Mouse (Mus musculus) forebrain, embryonic 10.5 days (tissue): Measurements from ENCODE around the gene B4galnt1. TPM values are rescaled to one million over a fixed set of nuclear protein-coding genes. Genes with fewer than 3 reads are reported as not detected.
"Not testable (repeated sequence)": the region's sequence is repeated elsewhere in the genome, so short reads cannot be mapped to it uniquely, and the experiment has no call there.

Source experiments
- DNase-seq: peaks from one replicate; pipeline ENCODE4 v3.0.0-alpha.2; 2017; ENCODE audit warnings: low spot score; ENCODE audit errors: extremely low spot score
- H3K27ac ChIP-seq: fragments of 300-500 bp; sonication (generic); 2 replicates; pipeline ENCODE4 v1.5.1; 2016; ENCODE audit warnings: mild to moderate bottlenecking
- H3K27me3 ChIP-seq: fragments of 300-500 bp; sonication (generic); 2 replicates; pipeline ENCODE4 v1.6.1; 2016; ENCODE audit warnings: mild to moderate bottlenecking; ENCODE audit not compliant: poor library complexity, severe bottlenecking
- H3K36me3 ChIP-seq: fragments of 300-500 bp; sonication (generic); replicated peaks from 2 replicates; pipeline ENCODE4 v1.6.1; 2016; ENCODE audit warnings: mild to moderate bottlenecking, moderate library complexity
- H3K4me1 ChIP-seq: fragments of 300-500 bp; sonication (generic); 2 replicates; pipeline ENCODE4 v1.6.1; 2016
- H3K4me3 ChIP-seq: fragments of 300-500 bp; sonication (generic); 2 replicates; pipeline ENCODE4 v1.5.1; 2016; ENCODE audit warnings: mild to moderate bottlenecking, moderate library complexity
- H3K9me3 ChIP-seq: fragments of 300-500 bp; sonication (generic); 2 replicates; pipeline ENCODE4 v1.6.1; 2016; ENCODE audit warnings: mild to moderate bottlenecking, moderate library complexity
- WGBS: fragments of 180-500 bp; shearing (Covaris S2); methylation state at CpG from one replicate; pipeline ENCODE4 v1.1.7; 2016; 5-methylcytosine and 5-hydroxymethylcytosine counted together
- polyA plus RNA-seq: library from polyadenylated mRNA; unstranded; fragments of >200 nt; fragmentation: Nextera tagmentation; extraction: Ambion mirVana; gene quantifications from 2 replicates; pipeline ENCODE4 v1.2.1, GENCODE M21; 2016

B4galnt1 gene
- polyA plus RNA-seq, 1 experiment from 2014 or later: 4.0 TPM

GRCm38 (mm10) chr10:127150471-127150872, 14.6 kb upstream of the B4galnt1 start:
- Histone ChIP-seq H3K27ac (no peak overlapping the region), H3K36me3 (no peaks in the 10 kb centered on the region), H3K4me1 (0 out of 2 replicates have a peak, but pooled peaks cover 3% of the 10 kb centered on the region), H3K9me3 (peaks cover 3% of the 10 kb centered on the region; the same call in 1 of the 2 replicates), H3K27me3 (no peaks in the 10 kb centered on the region), H3K4me3 (no peak overlapping the region)
- no peak for DNase-seq
- 88% methylated on average over 4 of the region's 4 CpGs for WGBS

- H3K27ac ChIP-seq, H3K4me1 ChIP-seq, DNase-seq, H3K9me3 ChIP-seq, H3K27me3 ChIP-seq, H3K36me3 ChIP-seq, H3K4me3 ChIP-seq: not testable (repeated sequence)
- 91% methylated on average over 3 of the region's 3 CpGs for WGBS
Measured at GRCm38 (mm10) chr10:127151233-127151632, 13.8 kb upstream of the B4galnt1 start.

- not testable (repeated sequence) for H3K36me3 ChIP-seq, H3K4me3 ChIP-seq, DNase-seq, H3K27ac ChIP-seq, H3K9me3 ChIP-seq, H3K27me3 ChIP-seq, H3K4me1 ChIP-seq
- 90% methylated on average over 10 of the region's 10 CpGs for WGBS
Measured at GRCm38 (mm10) chr10:127152556-127152955, 12.5 kb upstream of the B4galnt1 start.

- no peak overlapping the region for H3K27ac ChIP-seq
- no peaks in the 10 kb centered on the region for H3K27me3 ChIP-seq
- WGBS: 94% methylated on average over 7 of the region's 7 CpGs
- peaks cover 3% of the 10 kb centered on the region; the same call in 1 of the 2 replicates for H3K9me3 ChIP-seq
- no peaks in the 10 kb centered on the region for H3K36me3 ChIP-seq
- DNase-seq: no peak
- H3K4me1 ChIP-seq: 0 out of 2 replicates have a peak, but pooled peaks cover 3% of the 10 kb centered on the region
- no peak overlapping the region for H3K4me3 ChIP-seq
Measured at GRCm38 (mm10) chr10:127153323-127153722, 11.7 kb upstream of the B4galnt1 start.

GRCm38 (mm10) chr10:127154241-127154640, 10.8 kb upstream of the B4galnt1 start:
- Histone ChIP-seq H3K36me3 (no peaks in the 10 kb centered on the region), H3K4me3 (no peak overlapping the region), H3K27ac (no peak overlapping the region), H3K9me3 (peaks cover 3% of the 10 kb centered on the region; the same call in 1 of the 2 replicates), H3K27me3 (no peaks in the 10 kb centered on the region), H3K4me1 (no peaks in the 10 kb centered on the region)
- 95% methylated on average over 2 of the region's 2 CpGs for WGBS
- DNase-seq: no peak

GRCm38 (mm10) chr10:127154652-127155051, 10.4 kb upstream of the B4galnt1 start:
- H3K27ac ChIP-seq: no peak overlapping the region
- no peak overlapping the region for H3K4me3 ChIP-seq
- H3K4me1 ChIP-seq: no peaks in the 10 kb centered on the region
- no peak for DNase-seq
- peaks cover 3% of the 10 kb centered on the region; the same call in 1 of the 2 replicates for H3K9me3 ChIP-seq
- H3K36me3 ChIP-seq: no peaks in the 10 kb centered on the region
- WGBS: 90% methylated on average over 5 of the region's 5 CpGs
- no peaks in the 10 kb centered on the region for H3K27me3 ChIP-seq

- DNase-seq: no peak
- Histone ChIP-seq H3K27me3 (no peaks in the 10 kb centered on the region), H3K9me3 (peaks cover 3% of the 10 kb centered on the region; the same call in 1 of the 2 replicates), H3K36me3 (no peaks in the 10 kb centered on the region), H3K4me3 (no peak overlapping the region), H3K27ac (no peak overlapping the region), H3K4me1 (no peaks in the 10 kb centered on the region)
- 91% methylated on average over 1 of the region's 1 CpGs for WGBS
Measured at GRCm38 (mm10) chr10:127156089-127156488, 8.9 kb upstream of the B4galnt1 start.

GRCm38 (mm10) chr10:127156511-127156910, 8.5 kb upstream of the B4galnt1 start:
- Histone ChIP-seq H3K36me3 (no peaks in the 10 kb centered on the region), H3K27me3 (no peaks in the 10 kb centered on the region), H3K4me1 (no peaks in the 10 kb centered on the region), H3K27ac (no peak overlapping the region), H3K9me3 (peaks cover 3% of the 10 kb centered on the region; the same call in 1 of the 2 replicates), H3K4me3 (no peak overlapping the region)
- no peak for DNase-seq
- WGBS: 82% methylated on average over 1 of the region's 1 CpGs

- Histone ChIP-seq H3K4me3 (no peak overlapping the region), H3K4me1 (no peaks in the 10 kb centered on the region), H3K27me3 (peaks cover 7% of the 10 kb centered on the region), H3K9me3 (no peaks in the 10 kb centered on the region), H3K36me3 (no peaks in the 10 kb centered on the region), H3K27ac (no peak overlapping the region)
- DNase-seq: no peak
- WGBS: 78% methylated on average over 3 of the region's 3 CpGs
Measured at GRCm38 (mm10) chr10:127158471-127158870, 6.6 kb upstream of the B4galnt1 start.

GRCm38 (mm10) chr10:127160081-127160480, 4.9 kb upstream of the B4galnt1 start:
- Histone ChIP-seq H3K4me1 (peaks cover 7% of the 10 kb centered on the region), H3K27me3 (peaks cover 22% of the 10 kb centered on the region), H3K36me3 (no peaks in the 10 kb centered on the region), H3K27ac (no peak overlapping the region), H3K9me3 (no peaks in the 10 kb centered on the region), H3K4me3 (no peak overlapping the region)
- WGBS: 89% methylated on average over 9 of the region's 9 CpGs
- no peak for DNase-seq

GRCm38 (mm10) chr10:127160728-127161127, 4.3 kb upstream of the B4galnt1 start:
- Histone ChIP-seq H3K27me3 (peaks cover 29% of the 10 kb centered on the region), H3K9me3 (no peaks in the 10 kb centered on the region), H3K27ac (no peak overlapping the region), H3K4me3 (no peak overlapping the region), H3K4me1 (peaks cover 14% of the 10 kb centered on the region), H3K36me3 (no peaks in the 10 kb centered on the region)
- WGBS: 79% methylated on average over 3 of the region's 3 CpGs
- no peak for DNase-seq

- Histone ChIP-seq H3K27me3 (peaks cover 49% of the 10 kb centered on the region), H3K4me1 (peaks cover 32% of the 10 kb centered on the region)
- DNase-seq, H3K36me3 ChIP-seq, H3K27ac ChIP-seq, H3K4me3 ChIP-seq, H3K9me3 ChIP-seq: not testable (repeated sequence)
- WGBS: 66% methylated on average over 7 of the region's 7 CpGs
Measured at GRCm38 (mm10) chr10:127162771-127163261, 2.2 kb upstream of the B4galnt1 start.

- WGBS: 95% methylated on average over 4 of the region's 4 CpGs
- no peak for DNase-seq
- H3K27me3 ChIP-seq: peaks cover 63% of the 10 kb centered on the region
Measured at GRCm38 (mm10) chr10:127164190-127164589, 835 bp upstream of the B4galnt1 start.

GRCm38 (mm10) chr10:127165354-127165653, 279 bp downstream of the B4galnt1 start:
- H3K27ac ChIP-seq: peak overlapping the region; percentile 82
- H3K4me3 ChIP-seq: peak overlapping the region; percentile 68
- peaks cover 74% of the 10 kb centered on the region for H3K27me3 ChIP-seq
- under 1% methylated on average over 42 of the region's 42 CpGs for WGBS
- no peaks in the 10 kb centered on the region for H3K9me3 ChIP-seq
- DNase-seq: no peak
- peaks cover 41% of the 10 kb centered on the region for H3K4me1 ChIP-seq
- no peaks in the 10 kb centered on the region for H3K36me3 ChIP-seq

More at GRCm38 (mm10) chr10:127164190-127164589, 835 bp upstream of the B4galnt1 start:
- no peaks in the 10 kb centered on the region for H3K9me3 ChIP-seq
- H3K27ac ChIP-seq: no peak overlapping the region
- peaks cover 33% of the 10 kb centered on the region for H3K4me1 ChIP-seq
- H3K4me3 ChIP-seq: 0 out of 2 replicates have a peak overlapping the region, but pooled peaks have one; percentile 68
- no peaks in the 10 kb centered on the region for H3K36me3 ChIP-seq
